Mouse (Mus musculus): ENCODE results near the gene Rab3a.

GRCm38 (mm10) chr8:70730956-70731355 lies 23.5 kb upstream of the Rab3a start:
- TF ChIP-seq CTCF (IDR thresholded peaks at IDR 0.05; ENCODE audit: low read depth): no peak
- no peak for TF ChIP-seq EP300 (IDR thresholded peaks at IDR 0.05; ENCODE audit: low read depth)
